Mouse (Mus musculus) frontal cortex, postnatal 25 days (tissue): ENCODE results near the gene Lmnb2.

Source experiments
- DNase-seq, 2 experiments: peaks; one replicate each; pipeline ENCODE4 v3.0.0; 2022; ENCODE audit warnings: low spot score in 2 of 2

Lmnb2 gene

GRCm38 (mm10) chr10:80900318-80901247 is 17.5 kb downstream of the Lmnb2 start, which contains the start of gene Timm13:
Gene Timm13 (minus strand): TSS chr10:80900969.
- peak; percentile 96 to 97 for DNase-seq

- no peak for DNase-seq
Observed at GRCm38 (mm10) chr10:80899591-80900317, 18.3 kb downstream of the Lmnb2 start.

- DNase-seq, result no peak
Observed at GRCm38 (mm10) chr10:80899074-80899473, 19.0 kb downstream of the Lmnb2 start.

GRCm38 (mm10) chr10:80897861-80898510 is 20.1 kb downstream of the Lmnb2 start:
- peak; percentile 29 to 49 for DNase-seq

- DNase-seq, result no peak
Observed at GRCm38 (mm10) chr10:80896581-80897485, 21.2 kb downstream of the Lmnb2 start.

- no peak for DNase-seq
Observed at GRCm38 (mm10) chr10:80895697-80896096, 22.3 kb downstream of the Lmnb2 start.

- DNase-seq, result no peak
Observed at GRCm38 (mm10) chr10:80895100-80895499, 22.9 kb downstream of the Lmnb2 start.

- DNase-seq, result no peak
Observed at GRCm38 (mm10) chr10:80887181-80887580, 30.9 kb downstream of the Lmnb2 start.

GRCm38 (mm10) chr10:80881301-80881700 is 36.7 kb downstream of the Lmnb2 start:
- peak; percentile 44 to 61 for DNase-seq

GRCm38 (mm10) chr10:80880901-80881300 is 37.1 kb downstream of the Lmnb2 start:
- no peak for DNase-seq

GRCm38 (mm10) chr10:80880131-80880641 is 37.9 kb downstream of the Lmnb2 start:
- DNase-seq, result no peak

GRCm38 (mm10) chr10:80876594-80876993 is 41.5 kb downstream of the Lmnb2 start:
- no peak for DNase-seq

- DNase-seq, result no peak
Observed at GRCm38 (mm10) chr10:80876028-80876427, 42.0 kb downstream of the Lmnb2 start.

- no peak for DNase-seq
Observed at GRCm38 (mm10) chr10:80874035-80874434, 44.0 kb downstream of the Lmnb2 start.

- DNase-seq, result no peak
Observed at GRCm38 (mm10) chr10:80871581-80871980, 46.5 kb downstream of the Lmnb2 start, which contains the start of gene Tmprss9. Gene Tmprss9 (plus strand): TSS chr10:80871848.

GRCm38 (mm10) chr10:80870993-80871392 is 47.1 kb downstream of the Lmnb2 start:
- DNase-seq, result no peak

- DNase-seq, result no peak
Observed at GRCm38 (mm10) chr10:80864446-80864845, 53.6 kb downstream of the Lmnb2 start.

GRCm38 (mm10) chr10:80862305-80862704 is 55.7 kb downstream of the Lmnb2 start:
- no peak for DNase-seq

- DNase-seq, result no peak
Observed at GRCm38 (mm10) chr10:80858350-80858935, 59.6 kb downstream of the Lmnb2 start.

- no peak for DNase-seq
Observed at GRCm38 (mm10) chr10:80857848-80858247, 60.2 kb downstream of the Lmnb2 start.
